Comparison of ENCODE assay signal across 8 mouse cellular contexts in the genomic region with DNA sequence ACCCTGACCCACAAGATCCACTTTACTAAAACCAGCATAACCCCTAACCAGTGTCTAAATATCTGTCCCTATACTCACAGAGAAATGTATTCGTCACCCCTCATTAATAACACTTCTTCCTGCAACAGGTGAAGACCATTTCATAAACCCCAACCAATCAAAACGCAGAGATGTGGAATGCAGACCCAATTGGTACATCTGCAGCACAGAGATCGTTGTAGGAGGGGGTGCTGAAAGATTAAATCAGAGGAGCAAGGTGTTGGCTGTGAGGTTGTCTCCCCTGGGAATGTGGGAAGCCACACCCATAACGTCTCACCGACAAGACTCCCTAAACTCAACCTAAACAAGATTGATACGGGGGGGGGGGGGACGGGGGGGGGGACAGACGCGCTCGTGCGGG. TPM values are rescaled to one million over a fixed set of nuclear protein-coding genes. Genes with fewer than 3 reads are reported as not detected.
DNase-seq lines count a peak whose midpoint lies in the region; ATAC-seq lines count a peak whose summit lies in the region.

No protein-coding gene starts in this region.

- peaks cover 13% of the 10 kb centered on the region for H3K4me1 ChIP-seq in forebrain, embryonic 15.5 days
- peaks cover 54% of the 10 kb centered on the region for H3K4me1 ChIP-seq in liver, embryonic 12.5 days

- intact Hi-C loops in left cerebral cortex, postnatal 14 days (cut with DNase I), result loop anchor here (2.0 kb wide), 1 partner anchor 152 kb away; no protein-coding TSS in a partner anchor

- H3K36me3 ChIP-seq in forebrain, embryonic 15.5 days, result no peaks in the 10 kb centered on the region
- H3K36me3 ChIP-seq in liver, embryonic 12.5 days, result no peaks in the 10 kb centered on the region

- ATAC-seq in forebrain, embryonic 15.5 days (replicated peaks), result peak; percentile 59
- ATAC-seq in liver, embryonic 12.5 days, result no peak; the same call in 1 of the 2 replicates

- DNase-seq in left cerebral cortex, postnatal 14 days (ENCODE audit: low spot score in 2 of 2), result peak; percentile 16 to 64
- no peak for DNase-seq in left cerebral cortex, adult 18-20 months (ENCODE audit: low spot score in 2 of 2)
- peak; percentile 50 for DNase-seq in retina, postnatal 1 day
- no peak for DNase-seq in spleen, postnatal 4 days (ENCODE audit: low spot score in 2 of 2)
- no peak for DNase-seq in adrenal gland, adult 18-20 months (ENCODE audit: low spot score in 2 of 2)
- no peak for DNase-seq in adrenal gland, postnatal 4 days (ENCODE audit: low spot score in 2 of 2)

- no peak overlapping the region; the same call in 1 of the 2 replicates for H3K9ac ChIP-seq in forebrain, embryonic 15.5 days (replicated peaks)
- no peak overlapping the region for H3K9ac ChIP-seq in liver, embryonic 12.5 days

- H3K27me3 ChIP-seq in forebrain, embryonic 15.5 days, result no peaks in the 10 kb centered on the region
- H3K27me3 ChIP-seq in liver, embryonic 12.5 days (replicated peaks), result no peaks in the 10 kb centered on the region

- H3K4me2 ChIP-seq in forebrain, embryonic 15.5 days (replicated peaks), result peak overlapping the region; percentile 65
- peak overlapping the region; percentile 58 for H3K4me2 ChIP-seq in liver, embryonic 12.5 days

- H3K27ac ChIP-seq in forebrain, embryonic 15.5 days (replicated peaks), result no peak overlapping the region
- no peak overlapping the region for H3K27ac ChIP-seq in liver, embryonic 12.5 days

- WGBS in forebrain, embryonic 15.5 days, result 4% methylated on average over 8 of the region's 11 CpGs
- WGBS in liver, embryonic 12.5 days (ENCODE audit: insufficient replicate concordance), result 6% methylated on average over 7 of the region's 11 CpGs

- H3K4me3 ChIP-seq in forebrain, embryonic 15.5 days, result peak overlapping the region; percentile 43
- peak overlapping the region; percentile 46 for H3K4me3 ChIP-seq in liver, embryonic 12.5 days

- no peaks in the 10 kb centered on the region for H3K9me3 ChIP-seq in forebrain, embryonic 15.5 days
- H3K9me3 ChIP-seq in liver, embryonic 12.5 days (replicated peaks), result no peaks in the 10 kb centered on the region

RNA-seq across cellular contexts. Expression of a gene that starts 20.6 kb away (rescaled TPM):
- 1 to 10 TPM; 1.6 to 2.2 TPM for total RNA-seq in left cerebral cortex, postnatal 14 days (2021)
- total RNA-seq in left cerebral cortex, adult 18-20 months (2021), result 1 to 10 TPM; 1.2 to 2.1 TPM
- polyA plus RNA-seq in forebrain, embryonic 15.5 days (2015; fragmentation: Nextera tagmentation; extraction: Ambion mirVana), result 6.1 and 7.7 TPM in 2 replicates
- 3.0 and 4.1 TPM in 2 replicates for polyA plus RNA-seq in liver, embryonic 12.5 days (2016; fragmentation: Nextera tagmentation; extraction: Ambion mirVana)
- under 1 TPM; 0.60 to 0.93 TPM for total RNA-seq in adrenal gland, adult 18-20 months (2021)
- total RNA-seq in adrenal gland, postnatal 4 days (2021), result 1 to 10 TPM; 1.3 to 5.0 TPM

RNA-seq across cellular contexts. Expression of a gene that starts 21.0 kb away (rescaled TPM):
- total RNA-seq in left cerebral cortex, postnatal 14 days (2021), result 10 to 100 TPM; 53.6 to 54.0 TPM
- 10 to 100 TPM; 71.9 to 76.7 TPM for total RNA-seq in left cerebral cortex, adult 18-20 months (2021)
- 58.9 and 60.6 TPM in 2 replicates for polyA plus RNA-seq in forebrain, embryonic 15.5 days (2015; fragmentation: Nextera tagmentation; extraction: Ambion mirVana)
- polyA plus RNA-seq in liver, embryonic 12.5 days (2016; fragmentation: Nextera tagmentation; extraction: Ambion mirVana), result 97.5 and 97.7 TPM in 2 replicates
- total RNA-seq in adrenal gland, adult 18-20 months (2021), result 10 to 100 TPM; 31.7 to 48.9 TPM
- 10 to 100 TPM; 55.4 to 57.6 TPM for total RNA-seq in adrenal gland, postnatal 4 days (2021)

Comparison
In these comparisons a context has a peak if more than half of its experiments do, and no peak if none do; other contexts are left out.
1. DNase-seq: peak in left cerebral cortex, postnatal 14 days (2 of 2) and retina, postnatal 1 day (single experiment); none in left cerebral cortex, adult 18-20 months (0 of 2), spleen, postnatal 4 days (0 of 2), adrenal gland, adult 18-20 months (0 of 2) and adrenal gland, postnatal 4 days (0 of 2).